Mouse (Mus musculus) natural killer cell, adult 2 months (primary cell): ENCODE data around the gene Ang5.
"Not testable (repeated sequence)": the region's sequence is repeated elsewhere in the genome, so short reads cannot be mapped to it uniquely, and the experiment has no call there.

Experiments used
- DNase-seq, 2 experiments: peaks; one replicate each; pipeline ENCODE4 v3.0.0; 2022; ENCODE audit warnings: low spot score in 2 of 2

Gene Ang5

GRCm38 (mm10) chr14:43956769-43957168, at the start of gene Ang5:
Ang5 (plus strand) TSS chr14:43957069.
- not testable (repeated sequence) for DNase-seq

- not testable (repeated sequence) for DNase-seq
Observed at GRCm38 (mm10) chr14:43918214-43918613, 38.7 kb upstream of the Ang5 start.

GRCm38 (mm10) chr14:43923459-43923858, 33.4 kb upstream of the Ang5 start, which contains the start of gene Ear10:
Ear10 (minus strand) TSS chr14:43923559.
- DNase-seq, result not testable (repeated sequence)

- peak; percentile 23 to 37 for DNase-seq
Observed at GRCm38 (mm10) chr14:43924688-43925403, 32.0 kb upstream of the Ang5 start, which contains the start of gene Gm8113. Gm8113 (plus strand) TSS chr14:43925390.

- not testable (repeated sequence) for DNase-seq
Observed at GRCm38 (mm10) chr14:43925404-43925950, 31.4 kb upstream of the Ang5 start.

GRCm38 (mm10) chr14:43932991-43933390, 23.9 kb upstream of the Ang5 start:
- DNase-seq, result not testable (repeated sequence)

- not testable (repeated sequence) for DNase-seq
Observed at GRCm38 (mm10) chr14:43933399-43933798, 23.5 kb upstream of the Ang5 start.

GRCm38 (mm10) chr14:43953382-43953781, 3.5 kb upstream of the Ang5 start:
- DNase-seq, result not testable (repeated sequence)

GRCm38 (mm10) chr14:43955074-43955473, 1.8 kb upstream of the Ang5 start:
- not testable (repeated sequence) for DNase-seq

GRCm38 (mm10) chr14:43983454-43983853, 26.6 kb downstream of the Ang5 start:
- no peak for DNase-seq

- peak; percentile 0 to 1 for DNase-seq
Observed at GRCm38 (mm10) chr14:43983897-43984296, 27.0 kb downstream of the Ang5 start.

GRCm38 (mm10) chr14:43986147-43986546, 29.3 kb downstream of the Ang5 start:
- DNase-seq, result no peak

- peak; percentile 9 to 47 for DNase-seq
Observed at GRCm38 (mm10) chr14:43987404-43987803, 30.5 kb downstream of the Ang5 start.

- not testable (repeated sequence) for DNase-seq
Observed at GRCm38 (mm10) chr14:43998455-43999000, 41.7 kb downstream of the Ang5 start.

- DNase-seq, result no peak
Observed at GRCm38 (mm10) chr14:44001600-44001999, 44.7 kb downstream of the Ang5 start.

GRCm38 (mm10) chr14:44002169-44002568, 45.3 kb downstream of the Ang5 start, which contains the start of gene Ang6:
Ang6 (minus strand) TSS chr14:44002269.
- DNase-seq, result no peak

GRCm38 (mm10) chr14:44008021-44008420, 51.2 kb downstream of the Ang5 start:
- DNase-seq, result not testable (repeated sequence)

- not testable (repeated sequence) for DNase-seq
Observed at GRCm38 (mm10) chr14:44009686-44010085, 52.8 kb downstream of the Ang5 start.
